Mouse (Mus musculus) frontal cortex, postnatal 36 days (tissue): ENCODE measurements around the gene Dcst1.
A peak's percentile ranks its signal among the peaks of the same experiment; 100 is the strongest.

Source experiments
- DNase-seq, 2 experiments: peaks; one replicate each; pipeline ENCODE4 v3.0.0; 2022; ENCODE audit warnings: low spot score in 2 of 2

Dcst1 gene

DNA sequence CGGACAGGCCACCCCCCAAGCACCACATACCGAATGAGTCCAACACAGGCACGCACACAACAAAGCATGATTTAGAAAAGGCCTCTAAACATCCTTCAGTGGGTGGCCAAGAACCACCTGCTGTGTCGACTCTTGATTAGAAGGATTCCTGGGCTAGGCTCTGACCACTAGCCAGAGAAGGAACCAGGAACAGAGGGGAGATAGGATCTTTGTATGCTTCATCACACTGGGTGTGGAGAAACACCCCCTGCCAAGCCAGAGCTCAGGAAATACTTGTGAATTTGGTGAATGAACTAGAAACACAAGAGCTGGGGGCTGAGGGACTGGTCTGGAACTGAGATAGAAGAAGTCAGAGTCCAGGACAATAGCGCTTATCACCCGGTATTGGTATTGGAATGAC, 28.5 kb downstream of the Dcst1 start:
- no peak for DNase-seq

DNA sequence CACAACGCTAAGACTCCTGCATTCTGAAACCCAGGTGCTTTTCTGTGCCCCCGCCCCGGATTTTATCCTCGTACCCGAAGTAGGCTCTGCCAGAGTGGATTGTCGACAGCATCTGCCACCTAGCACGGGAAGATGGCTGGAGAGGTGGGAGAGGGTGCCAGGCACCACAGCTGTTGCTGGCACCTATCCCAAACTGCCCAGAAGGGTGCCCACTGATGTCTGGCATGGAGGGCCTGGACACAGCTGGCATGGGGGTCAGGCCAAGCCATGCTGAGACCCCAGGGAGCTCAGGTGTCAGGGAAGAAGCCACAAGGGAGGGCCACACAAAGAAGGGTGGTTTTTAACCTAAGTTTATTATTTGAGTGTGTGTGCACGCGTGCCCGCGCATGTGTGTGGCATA, 32.0 kb downstream of the Dcst1 start:
- DNase-seq = no peak

DNA sequence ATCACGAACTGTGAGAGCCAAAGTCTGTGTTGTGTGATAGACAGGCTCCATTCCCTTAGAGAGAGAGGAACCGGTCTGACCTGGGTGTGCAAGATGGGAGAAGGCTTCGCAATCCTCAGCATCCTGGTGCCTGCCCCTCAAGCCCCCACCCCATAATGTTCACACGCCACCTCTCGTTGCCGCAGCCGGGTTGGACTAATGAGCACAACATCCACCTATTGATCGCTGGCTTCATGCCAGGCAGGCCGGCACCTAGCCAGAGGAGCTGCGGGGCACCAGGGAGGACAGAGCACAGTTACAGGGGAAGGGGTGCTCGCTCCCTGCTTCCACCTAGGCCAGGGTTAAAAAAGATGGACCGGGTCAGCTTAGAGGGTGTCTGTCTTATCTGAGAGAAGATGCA, 32.6 kb downstream of the Dcst1 start:
- no peak for DNase-seq

DNA sequence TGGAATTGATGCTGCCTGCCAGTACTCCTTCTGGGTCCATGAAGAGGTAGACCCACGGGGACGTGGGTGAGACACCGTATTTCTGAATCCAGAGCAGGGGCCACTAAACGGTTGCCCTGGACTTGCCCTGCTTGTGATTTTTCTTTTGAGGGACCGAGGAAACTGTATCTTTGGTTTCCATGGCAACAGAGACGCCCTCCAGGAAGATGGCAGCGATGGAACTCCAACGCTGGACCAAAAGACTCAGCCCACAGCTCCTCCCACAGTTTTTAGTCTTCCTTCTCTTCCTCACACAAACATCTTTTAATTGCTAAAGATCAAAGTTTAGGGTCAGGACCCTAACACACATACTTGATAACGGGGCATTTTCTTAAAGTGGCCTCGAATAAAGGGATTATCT, 33.0 kb downstream of the Dcst1 start:
- no peak for DNase-seq

DNA sequence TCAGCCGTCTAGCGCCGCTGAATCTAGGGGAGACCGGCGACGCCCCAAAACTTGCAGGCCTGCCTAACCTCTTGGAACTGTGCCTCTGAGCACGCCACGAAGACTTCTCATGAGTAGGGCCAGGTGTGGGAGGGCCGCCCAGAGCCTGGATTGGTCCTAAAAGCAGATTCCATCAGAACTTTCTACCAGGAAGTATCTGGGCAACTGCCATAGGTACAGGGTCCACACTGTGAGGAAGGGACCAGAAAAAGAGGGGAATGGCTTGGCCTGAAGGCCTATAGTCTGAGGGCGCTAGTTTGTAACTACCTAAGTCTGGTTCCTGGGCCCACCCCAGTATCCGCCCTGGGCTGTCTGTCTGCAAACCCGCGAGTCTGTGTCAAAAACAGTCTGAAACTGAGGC, 33.5 kb downstream of the Dcst1 start:
- DNase-seq = no peak

DNA sequence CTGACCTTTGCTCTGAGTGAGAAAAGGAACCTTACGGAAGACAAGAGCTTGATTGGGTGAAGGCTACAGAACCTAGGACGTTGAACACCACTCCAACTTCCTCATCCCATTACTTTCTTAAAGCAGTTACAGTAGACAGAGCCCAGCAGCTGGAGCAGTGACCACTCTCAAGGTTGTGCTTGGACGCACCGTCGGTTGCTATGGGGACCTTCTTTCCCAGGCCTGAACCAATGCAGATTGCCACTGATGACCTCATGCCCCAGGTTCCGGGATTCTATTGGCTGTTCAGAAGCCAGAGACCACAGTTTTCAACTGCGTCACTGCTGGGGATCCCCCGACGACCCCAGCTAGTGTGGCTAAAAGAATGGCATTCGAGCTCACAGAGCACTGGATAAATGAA, 34.1 kb downstream of the Dcst1 start:
- no peak for DNase-seq

DNA sequence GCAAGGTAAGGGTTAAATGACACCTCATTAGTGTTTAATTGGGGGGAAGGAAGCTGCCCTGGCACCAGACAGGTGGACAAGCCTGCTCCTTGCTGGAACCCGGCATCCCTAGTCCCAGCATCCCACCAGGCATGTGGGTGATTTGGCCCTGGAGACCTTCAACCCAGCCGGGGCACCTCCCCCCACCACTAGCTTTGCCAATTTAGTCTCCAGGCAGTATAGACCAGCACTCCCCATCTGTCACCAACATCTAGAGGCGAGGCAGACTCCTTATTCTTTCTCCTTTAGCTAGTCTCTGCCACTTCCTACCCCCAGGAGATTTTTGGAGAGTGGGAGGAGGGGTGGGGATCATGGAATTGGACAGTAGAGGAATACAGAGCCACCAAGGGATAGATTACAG, 34.7 kb downstream of the Dcst1 start:
- no peak for DNase-seq

DNA sequence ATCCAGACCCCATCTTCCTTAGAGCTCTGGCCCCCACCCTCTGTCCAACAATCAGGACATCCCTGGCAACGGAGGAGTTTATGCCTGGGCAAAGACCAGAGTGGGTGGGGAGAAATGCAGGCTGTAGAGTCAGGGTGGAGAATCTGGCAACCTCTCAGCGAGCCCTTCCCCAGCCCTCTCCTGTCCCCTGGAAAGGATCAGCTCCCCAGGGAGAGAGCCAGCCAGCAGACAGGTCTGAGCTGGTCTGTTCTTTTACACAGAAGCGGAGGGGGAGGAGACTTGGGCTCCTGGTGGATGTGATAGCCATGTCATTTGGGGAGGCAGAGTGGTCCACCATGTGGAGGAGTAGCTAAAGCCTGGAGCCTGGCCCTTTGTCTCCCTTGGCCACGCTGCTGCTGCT, 36.4 kb downstream of the Dcst1 start:
- no peak for DNase-seq

DNA sequence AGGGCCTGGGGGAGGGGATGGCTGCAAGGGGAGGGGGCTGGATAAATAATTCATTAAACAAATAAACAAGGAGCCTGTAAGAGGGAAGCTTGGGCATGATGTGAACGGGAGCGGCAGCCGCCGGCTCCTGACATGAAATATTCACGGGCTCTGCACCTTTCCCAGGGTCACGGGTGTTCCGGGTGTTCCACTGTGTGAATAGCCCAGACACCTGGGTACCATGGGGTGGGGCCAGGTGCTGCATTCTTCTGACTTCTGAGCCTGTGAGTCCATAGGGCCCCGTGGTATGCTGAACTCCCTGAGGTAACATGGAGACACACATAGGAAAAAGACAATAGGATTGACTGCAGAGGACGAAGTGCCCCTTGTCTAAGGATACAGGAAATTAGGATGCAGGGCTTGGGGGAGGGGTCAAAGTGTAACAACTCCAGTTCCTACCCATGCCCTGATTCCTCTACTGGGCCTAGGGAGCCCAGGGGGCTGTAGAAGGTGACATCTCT, 37.6 kb downstream of the Dcst1 start:
- DNase-seq = no peak

DNA sequence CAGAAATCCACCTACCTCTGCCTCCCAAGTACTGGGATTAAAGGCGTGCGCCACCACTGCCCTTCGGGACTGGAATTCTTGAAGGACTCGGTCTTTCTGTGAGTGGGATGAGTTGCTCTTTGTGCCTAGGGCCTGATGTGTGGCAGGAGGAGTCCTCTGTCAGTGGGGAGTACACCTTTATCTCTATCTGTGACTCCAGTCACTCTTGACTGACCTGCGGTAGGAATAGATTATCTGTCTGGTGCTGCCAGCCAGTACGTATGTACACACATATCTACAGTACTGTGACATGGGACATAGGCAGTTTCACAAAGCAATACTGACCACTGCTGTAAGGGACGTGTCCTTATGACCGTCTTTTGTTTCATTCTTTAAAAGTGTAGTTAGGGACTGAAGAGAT, 39.2 kb downstream of the Dcst1 start:
- DNase-seq = no peak

DNA sequence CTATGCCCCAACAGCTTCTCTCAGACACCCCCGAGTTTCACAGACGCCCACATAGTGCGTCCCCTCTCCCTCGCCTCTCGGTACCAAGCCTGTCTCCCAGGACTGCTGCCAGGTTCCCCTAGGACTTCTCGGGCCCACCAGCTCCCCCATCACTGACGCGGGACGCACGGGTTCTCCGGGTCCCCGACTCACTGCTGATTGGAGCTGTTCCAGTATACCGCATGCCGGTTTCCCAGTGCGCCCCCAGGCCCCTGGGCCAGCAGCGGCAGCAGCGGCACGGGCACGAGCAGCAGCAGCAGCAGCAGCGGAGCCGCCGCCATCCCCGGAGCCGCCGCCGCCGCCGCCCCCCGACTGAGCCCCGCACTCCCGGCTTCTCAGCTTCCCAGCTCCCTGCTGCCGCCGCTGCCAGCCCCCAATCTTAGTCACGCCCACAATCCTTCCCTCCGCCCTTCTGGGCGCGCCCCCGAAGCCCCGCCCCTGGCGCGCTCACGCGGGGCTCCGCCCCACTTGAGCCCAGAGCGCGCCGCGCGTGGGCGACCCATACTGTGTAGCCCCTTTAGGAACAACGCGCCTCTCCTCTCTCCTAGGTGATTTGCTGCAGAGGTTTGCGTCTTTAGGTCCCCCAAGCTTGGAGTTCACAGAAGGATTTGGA, 42.4 kb downstream of the Dcst1 start, which contains the start of gene Efna3:
Efna3 (minus strand) TSS at position 452 of the 652 bp plus-strand sequence.
- peak; percentile 88 to 89 for DNase-seq

DNA sequence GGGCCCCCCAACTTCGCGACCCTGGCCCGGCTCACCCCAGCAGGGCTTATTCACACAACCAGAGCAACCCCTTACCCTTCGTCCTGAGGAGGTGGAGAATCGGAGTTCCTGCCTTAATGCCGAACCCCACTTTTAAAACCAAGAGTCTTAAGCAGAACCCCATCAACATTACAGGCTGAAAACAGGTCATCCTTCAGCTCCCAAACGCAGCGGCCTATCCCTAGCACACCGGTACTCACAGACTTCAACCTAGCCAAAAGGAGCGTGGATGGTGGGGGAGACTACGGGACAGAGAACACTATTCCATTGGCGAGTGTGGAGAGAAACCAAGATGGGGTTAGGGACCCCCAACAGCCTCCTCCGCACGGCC, 42.9 kb downstream of the Dcst1 start:
- peak in 1 of 2 experiments; percentile 43 for DNase-seq

DNA sequence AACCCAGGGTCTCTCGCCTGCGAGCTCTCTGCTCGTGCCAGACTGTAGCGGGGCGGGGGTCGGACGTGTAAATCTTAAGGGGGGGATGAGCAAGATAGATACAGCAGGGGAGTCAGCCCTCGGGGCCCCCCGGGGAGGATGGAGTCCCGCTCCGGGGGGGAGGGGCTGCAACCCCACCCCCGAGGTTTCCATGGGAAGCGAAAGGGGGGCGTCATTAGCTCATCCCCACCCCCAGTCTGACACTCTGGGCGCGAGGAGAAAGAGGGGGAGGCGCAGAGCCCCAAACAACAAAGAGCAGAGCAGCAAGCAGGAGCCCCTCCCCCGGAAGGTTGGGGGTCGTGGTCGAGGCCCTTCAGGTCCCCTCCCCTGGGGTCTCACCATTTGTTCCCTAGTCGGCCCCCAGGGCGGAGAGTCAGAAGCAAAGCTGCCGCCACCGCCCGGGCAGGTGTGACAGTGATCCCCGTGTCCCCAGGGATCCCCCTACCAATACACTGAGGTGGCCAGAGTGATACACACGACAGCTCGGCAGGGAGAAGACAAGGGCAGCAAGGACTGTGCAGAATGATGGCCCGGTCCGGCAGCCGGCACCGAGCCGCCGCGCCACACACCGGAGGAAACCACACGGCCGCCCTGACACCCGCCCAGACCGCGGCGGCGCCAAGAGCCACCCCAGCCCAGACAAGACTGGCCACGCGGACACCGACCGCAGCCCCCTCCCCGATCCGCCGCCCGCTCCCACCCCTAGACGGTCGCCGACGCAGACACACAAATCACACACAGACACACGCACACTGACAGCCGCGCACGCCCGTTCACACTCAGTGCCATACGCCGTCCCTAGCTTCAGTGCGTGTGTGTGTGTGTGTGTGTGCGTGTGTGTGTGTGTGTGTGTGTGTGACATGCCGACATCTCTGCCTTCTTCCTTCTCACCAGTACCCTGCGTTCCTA, 43.6 kb downstream of the Dcst1 start:
- DNase-seq = peak in 1 of 2 experiments; percentile 52

DNA sequence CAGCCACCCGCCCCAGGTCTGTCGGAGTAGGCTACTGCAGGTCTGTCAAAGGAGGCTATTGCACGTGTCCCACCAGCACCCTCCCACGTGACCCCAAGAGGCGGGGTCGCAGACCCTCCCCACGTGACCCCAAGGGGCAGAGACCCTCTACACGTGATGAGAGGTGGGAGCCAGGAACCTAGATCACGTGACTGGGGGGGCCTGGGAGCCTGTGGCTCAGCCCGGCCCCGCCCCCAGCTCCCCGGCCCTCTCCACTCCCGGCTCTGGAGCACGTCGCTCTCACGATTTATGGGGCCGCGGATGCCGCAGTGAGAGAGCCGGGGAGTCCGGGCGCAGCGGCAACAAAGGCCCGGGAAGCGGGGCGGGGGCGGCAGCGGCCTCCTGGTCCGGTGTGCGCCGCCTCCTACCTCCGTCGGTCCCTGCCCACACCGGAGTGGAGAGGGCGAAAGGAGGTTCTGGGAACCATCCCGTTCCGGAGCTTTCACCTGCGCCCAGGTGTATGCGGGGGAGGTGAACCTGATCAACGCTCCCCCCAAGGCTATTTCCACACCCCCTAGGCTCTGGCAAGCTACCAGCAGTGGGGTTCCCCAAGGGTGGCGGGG, 44.4 kb downstream of the Dcst1 start:
- peak in 1 of 2 experiments; percentile 44 for DNase-seq

DNA sequence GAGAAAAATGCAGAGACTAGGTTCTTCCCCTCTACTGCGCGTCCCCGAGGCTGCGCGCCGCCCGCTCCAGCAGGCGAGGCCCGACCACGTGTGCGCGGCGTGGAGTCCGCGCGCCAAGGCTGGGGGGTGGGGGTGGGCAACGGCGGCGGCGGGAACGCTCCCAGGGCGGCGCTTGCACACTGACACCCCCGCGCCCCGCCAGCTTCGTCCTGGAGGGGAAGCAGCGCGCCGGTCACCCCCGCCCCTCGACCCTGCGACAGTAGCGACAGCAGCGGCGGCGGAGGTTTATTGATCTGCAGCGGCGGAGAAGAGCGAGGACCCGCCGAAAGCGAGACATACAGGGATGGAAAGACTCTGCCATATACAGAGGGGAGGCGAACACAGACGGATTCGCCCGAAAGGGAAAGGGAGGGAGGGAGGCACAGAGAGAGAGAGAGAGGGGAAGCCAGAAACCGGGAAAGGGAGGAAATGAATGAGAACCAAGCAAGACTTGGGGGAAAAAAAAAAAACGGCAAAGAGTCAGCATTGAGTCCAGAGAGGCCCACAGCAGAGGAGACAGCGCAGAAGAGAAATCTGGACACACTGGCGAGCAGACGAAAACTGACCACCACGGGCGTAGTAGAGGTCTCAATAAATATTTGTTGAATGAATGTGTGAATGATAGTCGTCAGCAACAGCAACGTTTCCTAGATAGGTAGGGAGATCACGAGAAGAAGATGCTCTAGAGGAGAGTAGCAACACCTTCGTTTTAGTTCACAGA, 45.3 kb downstream of the Dcst1 start:
- no peak for DNase-seq

DNA sequence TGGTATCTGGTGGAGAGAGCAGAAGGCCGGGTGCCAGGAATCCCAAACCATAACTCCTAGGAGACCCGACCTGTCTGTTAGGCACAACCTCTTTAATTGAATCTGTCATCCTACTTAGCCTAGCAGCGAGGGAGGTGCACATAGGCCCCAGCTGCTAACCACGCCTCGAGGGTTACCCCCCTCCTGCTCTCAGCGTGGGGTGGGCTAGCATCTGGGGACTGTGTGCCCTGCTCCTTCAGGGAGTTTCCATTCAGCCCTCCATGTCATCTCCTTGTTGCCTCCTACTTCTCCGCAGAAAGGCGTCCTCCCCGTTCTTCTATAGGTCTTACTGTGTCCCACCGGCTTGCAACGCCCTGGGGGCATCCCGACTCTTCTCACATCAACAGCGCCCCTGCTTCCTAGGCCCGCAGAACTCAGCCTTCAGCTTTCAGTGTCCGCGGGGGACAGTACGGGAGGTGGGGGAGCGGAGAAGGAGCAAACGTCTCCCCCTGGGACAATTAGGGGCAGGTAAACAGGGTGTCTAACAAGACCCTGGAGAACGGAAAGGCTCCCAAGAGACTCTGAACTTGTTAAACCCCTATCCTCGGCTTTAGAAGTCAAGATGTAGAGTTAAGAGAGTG, 46.0 kb downstream of the Dcst1 start:
- DNase-seq = no peak

DNA sequence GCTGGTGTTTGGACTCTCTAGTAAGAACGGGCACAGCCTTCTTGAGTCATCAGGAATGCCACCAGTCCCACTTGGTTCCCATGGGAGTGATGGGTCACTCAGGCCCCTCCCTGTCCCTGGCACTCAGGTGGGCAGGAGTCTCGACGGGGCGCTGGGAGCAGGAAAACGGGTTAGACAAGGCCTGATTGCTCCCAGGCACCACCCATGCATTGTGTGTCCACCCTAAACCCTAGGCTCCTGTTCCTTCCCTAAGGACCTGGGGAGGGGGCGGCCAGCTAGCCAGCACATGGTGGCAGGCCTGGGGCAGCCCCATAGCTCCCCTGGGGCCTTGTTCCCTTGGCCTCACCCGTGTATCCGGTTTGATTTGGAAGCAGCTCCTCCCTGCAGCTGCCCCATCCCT, 46.7 kb downstream of the Dcst1 start:
- DNase-seq = no peak

DNA sequence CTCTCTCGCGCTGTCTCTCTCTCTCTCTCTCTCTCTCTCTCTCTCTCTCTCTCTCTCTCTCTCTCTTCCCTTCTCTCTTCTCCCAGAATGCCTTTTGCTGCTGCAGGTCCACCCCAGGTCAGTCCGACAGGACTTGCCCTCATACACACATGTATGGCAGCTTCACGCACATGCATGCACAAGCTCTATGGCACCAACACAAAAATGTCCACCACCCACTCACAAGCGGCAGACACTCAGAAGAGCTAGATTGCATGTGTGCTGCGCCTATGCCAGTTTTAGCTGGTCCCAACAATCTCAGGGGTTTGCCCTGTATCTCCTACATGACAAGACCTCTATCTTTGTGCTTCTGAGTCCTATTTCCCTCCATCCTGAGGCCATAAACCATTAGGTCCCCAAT, 47.8 kb downstream of the Dcst1 start:
- peak in 1 of 2 experiments; percentile 48 for DNase-seq

DNA sequence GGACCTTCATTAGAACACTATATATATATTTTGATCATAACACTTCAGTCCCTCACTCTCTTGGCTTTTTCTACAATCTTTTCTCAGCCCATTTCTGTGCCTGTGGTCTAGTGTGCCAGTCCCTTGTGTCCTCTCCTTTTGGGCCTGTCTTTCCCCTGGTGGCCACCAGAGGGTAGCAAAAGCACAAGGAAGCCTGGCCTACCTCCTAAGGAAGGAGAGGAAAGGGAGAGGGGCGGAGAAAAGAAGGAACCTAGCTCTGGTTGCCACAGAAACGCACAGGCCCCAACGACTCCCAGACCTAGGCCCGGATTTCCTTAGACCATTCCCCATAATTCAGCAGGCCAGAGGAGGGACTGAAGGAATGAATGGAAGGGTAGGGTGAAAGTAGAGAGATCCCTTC, 48.2 kb downstream of the Dcst1 start:
- DNase-seq = peak; percentile 85 to 92

DNA sequence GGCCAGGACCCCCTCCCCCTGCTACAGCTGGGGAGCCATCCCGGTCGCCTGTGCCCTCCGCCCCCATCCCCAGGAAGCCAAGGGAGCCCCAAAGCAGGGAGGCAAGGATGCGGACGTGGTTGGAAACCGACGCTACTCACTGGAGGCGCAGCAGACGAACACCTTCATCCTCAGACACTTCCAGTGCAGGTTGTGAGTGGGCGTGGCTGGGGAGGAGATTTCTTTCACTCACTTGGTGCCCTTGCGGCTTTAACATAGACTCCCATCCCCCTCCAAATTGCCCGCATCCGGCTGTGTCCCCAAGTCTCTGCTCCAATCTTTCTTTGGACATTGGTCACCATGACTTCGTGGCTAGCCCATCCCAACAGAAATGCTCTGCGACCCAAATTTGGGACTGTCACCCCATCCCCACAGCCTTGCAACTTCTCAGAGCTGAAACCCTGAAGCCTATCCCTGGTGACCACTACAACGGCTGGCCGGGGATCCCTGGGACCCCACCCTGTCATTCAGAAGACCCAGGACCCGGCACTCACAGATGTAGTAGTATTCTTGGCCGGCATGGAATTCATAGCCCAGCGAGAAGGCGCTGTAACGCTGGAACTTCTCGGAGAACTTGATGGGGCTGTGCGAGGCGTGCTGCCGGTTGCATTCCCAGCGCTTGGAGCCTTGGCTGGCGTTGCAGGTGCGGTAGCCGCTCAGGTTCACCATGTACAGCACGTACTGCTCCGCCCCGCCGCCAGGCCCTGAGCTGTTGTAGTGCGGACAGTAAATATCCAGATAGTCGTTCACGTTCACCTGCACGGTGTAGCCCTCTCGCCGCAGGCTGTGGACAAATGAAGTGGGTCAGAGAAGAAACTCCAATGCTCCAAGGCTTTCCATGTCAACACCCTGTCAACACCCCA, 48.9 kb downstream of the Dcst1 start:
- DNase-seq = no peak
